Mouse (Mus musculus): ENCODE measurements around the gene Nelfb.

GRCm38 (mm10) chr2:25197946-25198345 is 13.3 kb downstream of the Nelfb start:
- no peak for TF ChIP-seq GATA1 (IDR thresholded peaks at IDR 0.05; ENCODE audit: borderline replicate concordance, low read length)
- TF ChIP-seq FLI1 (IDR thresholded peaks at IDR 0.05; ENCODE audit: low read length) = no peak
